Mouse (Mus musculus) MEL (cell line): ENCODE results near the gene Itpr2. TPM values are rescaled to one million over a fixed set of nuclear protein-coding genes. Genes with fewer than 3 reads are reported as not detected.

Experiments
- DNase-seq: peaks from one replicate; pipeline ENCODE4 v3.0.0; 2011; ENCODE audit warnings: low read depth, low spot score
- H3K27ac ChIP-seq: 2 replicates; pipeline ENCODE4 v1.5.1; 2012; ENCODE audit warnings: low read depth, mild to moderate bottlenecking, control low read depth, low read length, moderate library complexity; ENCODE audit not compliant: control insufficient read depth
- H3K27me3 ChIP-seq, 2 experiments: fragments of 150-350 bp in 1 of 2; sonication (generic) in 1 of 2; 2 replicates each; pipeline ENCODE4 v1.6.1; 2012; ENCODE audit warnings: low read length in 2 of 2, mild to moderate bottlenecking in 2 of 2, improper control_type of control experiment in 1 of 2, moderate library complexity in 1 of 2; ENCODE audit not compliant: insufficient read depth in 2 of 2, control insufficient read depth in 1 of 2
- H3K36me3 ChIP-seq, 2 experiments: 2 replicates each; pipeline ENCODE4 v1.6.1; 2012 to 2014; ENCODE audit warnings: low read length in 2 of 2, improper control_type of control experiment in 1 of 2, inconsistent platforms in 1 of 2, mild to moderate bottlenecking in 1 of 2; ENCODE audit not compliant: insufficient read depth in 2 of 2, control insufficient read depth in 1 of 2
- H3K4me1 ChIP-seq, 2 experiments: fragments of 150-350 bp in 1 of 2; sonication (generic) in 1 of 2; 2 replicates each; pipeline ENCODE4 v1.6.1; 2012; ENCODE audit warnings: low read length in 2 of 2, improper control_type of control experiment in 1 of 2, mild to moderate bottlenecking in 1 of 2; ENCODE audit not compliant: insufficient read depth in 2 of 2, control insufficient read depth in 1 of 2
- H3K4me3 ChIP-seq, 2 experiments: fragments of 150-350 bp in 1 of 2; sonication (generic) in 1 of 2; 2 replicates each; pipeline ENCODE4 v1.5.1; 2012; ENCODE audit warnings: low read depth in 2 of 2, low read length in 2 of 2, mild to moderate bottlenecking in 2 of 2, moderate library complexity in 2 of 2, control low read depth in 1 of 2, improper control_type of control experiment in 1 of 2; ENCODE audit not compliant: control insufficient read depth in 1 of 2, insufficient read depth in 1 of 2
- H3K79me2 ChIP-seq: 2 replicates; pipeline ENCODE4 v1.6.1; 2012; ENCODE audit warnings: mild to moderate bottlenecking, low read length, moderate library complexity; ENCODE audit not compliant: control insufficient read depth, poor library complexity, insufficient read depth
- H3K9ac ChIP-seq: 2 replicates; pipeline ENCODE4 v1.6.1; 2012; ENCODE audit warnings: low read depth, mild to moderate bottlenecking, control low read depth, low read length, moderate library complexity; ENCODE audit not compliant: control insufficient read depth, poor library complexity, severe bottlenecking
- H3K9me3 ChIP-seq: fragments of 150-350 bp; sonication (generic); replicated peaks from 2 replicates; pipeline ENCODE4 v1.6.1; 2012; ENCODE audit warnings: mild to moderate bottlenecking, low read length, improper control_type of control experiment, moderate library complexity; ENCODE audit not compliant: insufficient read depth
- BHLHE40 ChIP-seq: IDR thresholded peaks from 2 replicates; pipeline ENCODE4 v1.6.1; 2012; ENCODE audit warnings: low read depth, mild to moderate bottlenecking, inconsistent platforms, low read length, improper control_type of control experiment, borderline replicate concordance
- CHD2 ChIP-seq: IDR thresholded peaks from 2 replicates; pipeline ENCODE4 v1.6.1; 2011; ENCODE audit warnings: low read length, improper control_type of control experiment
- E2F4 ChIP-seq: IDR thresholded peaks from 2 replicates; pipeline ENCODE4 v1.6.1; 2011; ENCODE audit warnings: low read depth, low read length, improper control_type of control experiment, borderline replicate concordance
- ELF1 ChIP-seq: IDR thresholded peaks from 2 replicates; pipeline ENCODE4 v1.6.1; 2014; ENCODE audit warnings: low read depth, mild to moderate bottlenecking, inconsistent platforms, low read length, improper control_type of control experiment, moderate library complexity
- ETS1 ChIP-seq: IDR thresholded peaks from 2 replicates; pipeline ENCODE4 v1.6.1; 2012; ENCODE audit warnings: low read depth, mild to moderate bottlenecking, inconsistent platforms, low read length, improper control_type of control experiment, moderate library complexity
- HCFC1 ChIP-seq: IDR thresholded peaks from 2 replicates; pipeline ENCODE4 v1.6.1; 2012; ENCODE audit warnings: low read depth, mild to moderate bottlenecking, inconsistent platforms, low read length, improper control_type of control experiment, moderate library complexity
- JUND ChIP-seq: IDR thresholded peaks from 2 replicates; pipeline ENCODE4 v1.6.1; 2011; ENCODE audit warnings: low read depth, mild to moderate bottlenecking, improper control_type of control experiment, low read length
- KAT2A ChIP-seq: conservative IDR thresholded peaks from 2 replicates; pipeline ENCODE4 v1.6.1; 2012; ENCODE audit warnings: low read depth, low read length, improper control_type of control experiment, inconsistent platforms
- MAX ChIP-seq: IDR thresholded peaks from 2 replicates; pipeline ENCODE4 v1.6.1; 2011; ENCODE audit warnings: low read length, improper control_type of control experiment
- MXI1 ChIP-seq: IDR thresholded peaks from 2 replicates; pipeline ENCODE4 v1.6.1; 2011; ENCODE audit warnings: mild to moderate bottlenecking, low read depth, low read length, improper control_type of control experiment
- MYB ChIP-seq: IDR thresholded peaks from 2 replicates; pipeline ENCODE4 v1.6.1; 2011; ENCODE audit warnings: mild to moderate bottlenecking, low read depth, low read length, improper control_type of control experiment
- POLR2AphosphoS2 ChIP-seq: IDR thresholded peaks from 2 replicates; pipeline ENCODE4 v1.6.1; 2011; ENCODE audit warnings: low read length, improper control_type of control experiment
- POLR2AphosphoS5 ChIP-seq: IDR thresholded peaks from 2 replicates; pipeline ENCODE4 v1.6.1; 2012; ENCODE audit warnings: low read depth, borderline replicate concordance, mild to moderate bottlenecking, inconsistent platforms, low read length, moderate library complexity, mixed read lengths
- SIN3A ChIP-seq: IDR thresholded peaks from 2 replicates; pipeline ENCODE4 v1.6.1; 2012; ENCODE audit warnings: low read length, improper control_type of control experiment, inconsistent platforms
- TAL1 ChIP-seq: IDR thresholded peaks from 2 replicates; pipeline ENCODE4 v1.6.1; 2012; ENCODE audit warnings: mild to moderate bottlenecking, inconsistent platforms, low read length, moderate library complexity, mixed read lengths
- TCF12 ChIP-seq: IDR thresholded peaks from 2 replicates; pipeline ENCODE4 v1.6.1; 2014; ENCODE audit warnings: low read depth, mild to moderate bottlenecking, inconsistent platforms, low read length, improper control_type of control experiment, moderate library complexity
- UBTF ChIP-seq: IDR thresholded peaks from 2 replicates; pipeline ENCODE4 v1.6.1; 2012; ENCODE audit warnings: low read depth, mild to moderate bottlenecking, inconsistent platforms, low read length, improper control_type of control experiment, moderate library complexity, borderline replicate concordance; ENCODE audit not compliant: insufficient read depth
- USF1 ChIP-seq: IDR thresholded peaks from 2 replicates; pipeline ENCODE4 v1.6.1; 2014; ENCODE audit warnings: low read depth, mild to moderate bottlenecking, inconsistent platforms, low read length, improper control_type of control experiment, moderate library complexity
- ZC3H11A ChIP-seq: IDR thresholded peaks from 2 replicates; pipeline ENCODE4 v1.6.1; 2012; ENCODE audit warnings: low read depth, mild to moderate bottlenecking, inconsistent platforms, low read length, improper control_type of control experiment
- ZKSCAN1 ChIP-seq: IDR thresholded peaks from 2 replicates; pipeline ENCODE4 v1.6.1; 2012; ENCODE audit warnings: low read depth, mild to moderate bottlenecking, inconsistent platforms, low read length, improper control_type of control experiment, moderate library complexity
- ZMIZ1 ChIP-seq: IDR thresholded peaks from 2 replicates; pipeline ENCODE4 v1.6.1; 2012; ENCODE audit warnings: low read depth, mild to moderate bottlenecking, inconsistent platforms, low read length, improper control_type of control experiment, moderate library complexity
- polyA plus RNA-seq, 2 experiments: library from polyadenylated mRNA; stranded (reverse) in 1 of 2; unstranded in 1 of 2; fragments of >175 nt in 1 of 2; fragments of >200 nt in 1 of 2; gene quantifications; 2 replicates each; pipeline versions ENCODE4 v1.2.1 to v1.2.4; 2012; ENCODE audit warnings: low replicate concordance in 2 of 2, low read depth in 1 of 2; ENCODE audit not compliant: insufficient read length in 2 of 2, insufficient read depth in 1 of 2, missing spikeins in 1 of 2
- total RNA-seq: library from RNA; depleted of rRNA; stranded (reverse); fragments of 300-350 nt; gene quantifications from 2 replicates; pipeline ENCODE4 v1.2.3, GENCODE M21; 2012

Itpr2 gene
- total and polyA plus RNA-seq, 3 experiments, result 1.5 to 3.0 TPM; not detected in 1

DNA sequence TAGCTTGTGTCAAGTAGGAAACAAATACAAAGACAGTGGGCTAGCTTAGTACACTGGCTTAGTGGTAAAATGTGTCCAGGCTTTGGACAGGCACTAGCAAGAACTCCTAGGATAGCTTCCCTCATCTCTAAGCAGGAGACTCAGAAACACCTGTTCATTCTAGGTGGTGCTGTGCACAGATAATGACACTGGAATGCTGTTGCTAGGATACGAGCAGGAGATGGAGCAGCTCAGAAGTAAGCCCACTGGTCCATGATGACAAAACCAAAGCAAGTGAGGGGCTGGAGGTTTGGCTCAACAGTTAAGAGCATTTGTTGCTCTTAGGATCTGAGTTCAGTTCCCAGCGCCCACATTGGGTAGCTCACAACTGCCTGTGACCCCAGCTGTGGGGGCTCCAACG, 160.1 kb downstream of the Itpr2 start:
- Histone ChIP-seq H3K4me3 (no peak overlapping the region), H3K27me3 (no peaks in the 10 kb centered on the region), H3K27ac (no peak overlapping the region), H3K9ac (no peak overlapping the region), H3K36me3 (no peaks in the 10 kb centered on the region), H3K9me3 (no peaks in the 10 kb centered on the region), H3K79me2 (no peaks in the 10 kb centered on the region), H3K4me1 (no peaks in the 10 kb centered on the region)
- DNase-seq, result no peak
- TF ChIP-seq UBTF (no peak), MAX (no peak), E2F4 (no peak), ELF1 (no peak), TAL1 (no peak), JUND (no peak)

GRCm38 (mm10) chr6:146341413-146341812, 160.6 kb downstream of the Itpr2 start:
- Histone ChIP-seq H3K79me2 (no peaks in the 10 kb centered on the region), H3K36me3 (no peaks in the 10 kb centered on the region), H3K4me3 (no peak overlapping the region), H3K4me1 (no peaks in the 10 kb centered on the region), H3K9me3 (no peaks in the 10 kb centered on the region), H3K9ac (no peak overlapping the region), H3K27ac (no peak overlapping the region), H3K27me3 (no peaks in the 10 kb centered on the region)
- no peak for DNase-seq
- TF ChIP-seq TCF12, result no peak
- TF ChIP-seq ETS1, result no peak
- no peak for TF ChIP-seq POLR2AphosphoS5
- no peak for TF ChIP-seq BHLHE40
- TF ChIP-seq JUND, result no peak
- TF ChIP-seq MXI1, result no peak
- no peak for TF ChIP-seq ZKSCAN1
- TF ChIP-seq USF1, result no peak
- no peak for TF ChIP-seq SIN3A
- no peak for TF ChIP-seq HCFC1
- no peak for TF ChIP-seq POLR2AphosphoS2
- TF ChIP-seq KAT2A, result no peak

DNA sequence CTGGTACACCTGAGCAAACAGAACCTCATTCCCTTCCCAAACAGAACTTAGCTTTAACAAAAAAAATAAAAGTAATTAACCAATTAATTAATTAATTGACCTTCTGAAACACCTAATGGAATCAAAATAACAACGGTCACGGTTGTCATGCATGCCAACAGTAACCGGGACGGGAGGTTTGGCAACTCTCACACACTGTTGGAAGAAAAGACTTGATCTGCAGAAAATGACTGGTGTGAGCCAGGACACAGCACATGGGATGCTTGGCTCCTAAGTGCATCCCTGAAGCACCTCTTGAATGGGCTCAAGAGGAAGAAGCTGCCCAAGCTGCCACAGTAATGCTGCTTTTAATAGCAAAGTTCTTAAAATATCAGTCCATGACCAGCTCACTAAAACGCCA, 161.1 kb downstream of the Itpr2 start:
- H3K9me3 ChIP-seq, result no peaks in the 10 kb centered on the region
- no peaks in the 10 kb centered on the region for H3K27me3 ChIP-seq
- H3K4me1 ChIP-seq, result no peaks in the 10 kb centered on the region
- H3K4me3 ChIP-seq, result no peak overlapping the region
- no peak overlapping the region for H3K9ac ChIP-seq
- no peak overlapping the region for H3K27ac ChIP-seq
- no peaks in the 10 kb centered on the region for H3K79me2 ChIP-seq
- DNase-seq, result no peak
- H3K36me3 ChIP-seq, result no peaks in the 10 kb centered on the region
- TF ChIP-seq MYB (no peak), ELF1 (no peak), ZMIZ1 (no peak), TAL1 (no peak), ZC3H11A (no peak), CHD2 (no peak), MXI1 (no peak)
